Mouse (Mus musculus) erythroblast, embryonic 14.5 days (primary cell): ENCODE results near the gene Slamf9. TPM values are rescaled to one million over a fixed set of nuclear protein-coding genes. Genes with fewer than 3 reads are reported as not detected.

Source experiments
- H3K27me3 ChIP-seq: 2 replicates; pipeline ENCODE4 v1.6.1; 2012; ENCODE audit warnings: inconsistent platforms; ENCODE audit not compliant: control insufficient read depth
- H3K36me3 ChIP-seq: 2 replicates; pipeline ENCODE4 v1.6.1; 2012; ENCODE audit warnings: mild to moderate bottlenecking, inconsistent platforms; ENCODE audit not compliant: control insufficient read depth
- H3K4me1 ChIP-seq: 2 replicates; pipeline ENCODE4 v1.6.1; 2012; ENCODE audit warnings: inconsistent platforms; ENCODE audit not compliant: control insufficient read depth
- H3K4me3 ChIP-seq: replicated peaks from 2 replicates; pipeline ENCODE3; 2012; ENCODE audit warnings: moderate library complexity, mild to moderate bottlenecking, inconsistent platforms
- H3K9me3 ChIP-seq: 2 replicates; pipeline ENCODE4 v1.6.1; 2012; ENCODE audit warnings: low read length, inconsistent platforms, mixed read lengths; ENCODE audit not compliant: control insufficient read depth
- GATA1 ChIP-seq: IDR thresholded peaks from 2 replicates; pipeline ENCODE4 v1.6.1; 2012; ENCODE audit warnings: low read length, inconsistent platforms, mixed read lengths
- TAL1 ChIP-seq: IDR thresholded peaks from 3 replicates; pipeline ENCODE4 v1.6.1; 2012; ENCODE audit warnings: low read length, inconsistent platforms, mixed read lengths
- polyA plus RNA-seq: library from polyadenylated mRNA; stranded (reverse); fragments of >175 nt; gene quantifications from 2 replicates; pipeline ENCODE4 v1.2.3, GENCODE M21; 2012

The Slamf9 gene
- polyA plus RNA-seq: not detected in 2 replicates

GRCm38 (mm10) chr1:172475054-172475741 lies at the start of gene Slamf9:
Gene Slamf9 (plus strand): TSS chr1:172475358.
- TF ChIP-seq TAL1 (no peak), GATA1 (no peak)
- Histone ChIP-seq H3K27me3 (peaks cover 3% of the 10 kb centered on the region; the same call in 1 of the 2 replicates), H3K4me3 (no peak within 1 kb of the TSS), H3K4me1 (no peaks in the 10 kb centered on the region), H3K36me3 (no peaks in the 10 kb centered on the region), H3K9me3 (no peaks in the 10 kb centered on the region)

- no peaks in the 10 kb centered on the region for H3K4me1 ChIP-seq
- H3K27me3 ChIP-seq: no peaks in the 10 kb centered on the region
- no peaks in the 10 kb centered on the region for H3K36me3 ChIP-seq
- no peak for TF ChIP-seq TAL1
- TF ChIP-seq GATA1: no peak
- no peaks in the 10 kb centered on the region for H3K9me3 ChIP-seq
- no peak overlapping the region for H3K4me3 ChIP-seq
Measured at GRCm38 (mm10) chr1:172426419-172426818, 48.7 kb upstream of the Slamf9 start.

GRCm38 (mm10) chr1:172427841-172428240 lies 47.3 kb upstream of the Slamf9 start:
- H3K4me3 ChIP-seq: no peak overlapping the region
- no peak for TF ChIP-seq GATA1
- no peaks in the 10 kb centered on the region for H3K27me3 ChIP-seq
- H3K36me3 ChIP-seq: no peaks in the 10 kb centered on the region
- no peaks in the 10 kb centered on the region for H3K9me3 ChIP-seq
- H3K4me1 ChIP-seq: no peaks in the 10 kb centered on the region

GRCm38 (mm10) chr1:172428614-172429013 lies 46.5 kb upstream of the Slamf9 start:
- no peaks in the 10 kb centered on the region for H3K4me1 ChIP-seq
- TF ChIP-seq GATA1: no peak
- no peak for TF ChIP-seq TAL1
- no peaks in the 10 kb centered on the region for H3K27me3 ChIP-seq
- H3K36me3 ChIP-seq: no peaks in the 10 kb centered on the region
- H3K4me3 ChIP-seq: no peak overlapping the region
- no peaks in the 10 kb centered on the region for H3K9me3 ChIP-seq

GRCm38 (mm10) chr1:172430731-172431220 lies 44.4 kb upstream of the Slamf9 start:
- TF ChIP-seq TAL1 (no peak), GATA1 (no peak)

GRCm38 (mm10) chr1:172431836-172432586 lies 43.1 kb upstream of the Slamf9 start:
- no peak overlapping the region for H3K4me3 ChIP-seq
- no peaks in the 10 kb centered on the region for H3K9me3 ChIP-seq
- no peaks in the 10 kb centered on the region for H3K27me3 ChIP-seq
- TF ChIP-seq GATA1 (no peak), TAL1 (no peak)
- no peaks in the 10 kb centered on the region for H3K4me1 ChIP-seq
- no peaks in the 10 kb centered on the region for H3K36me3 ChIP-seq

More at GRCm38 (mm10) chr1:172430731-172431220, 44.4 kb upstream of the Slamf9 start:
- no peaks in the 10 kb centered on the region for H3K36me3 ChIP-seq
- H3K9me3 ChIP-seq: no peaks in the 10 kb centered on the region
- no peak overlapping the region for H3K4me3 ChIP-seq
- no peaks in the 10 kb centered on the region for H3K27me3 ChIP-seq
- no peaks in the 10 kb centered on the region for H3K4me1 ChIP-seq

- H3K4me3 ChIP-seq: no peak overlapping the region
- no peaks in the 10 kb centered on the region for H3K27me3 ChIP-seq
- H3K36me3 ChIP-seq: no peaks in the 10 kb centered on the region
- H3K4me1 ChIP-seq: no peaks in the 10 kb centered on the region
- no peaks in the 10 kb centered on the region for H3K9me3 ChIP-seq
- TF ChIP-seq GATA1: no peak
- no peak for TF ChIP-seq TAL1
Measured at GRCm38 (mm10) chr1:172432587-172432955, 42.6 kb upstream of the Slamf9 start.

GRCm38 (mm10) chr1:172433012-172433850 lies 41.9 kb upstream of the Slamf9 start:
- TF ChIP-seq TAL1 (no peak), GATA1 (no peak)
- H3K9me3 ChIP-seq: no peaks in the 10 kb centered on the region
- H3K4me3 ChIP-seq: no peak overlapping the region
- H3K4me1 ChIP-seq: no peaks in the 10 kb centered on the region
- H3K36me3 ChIP-seq: no peaks in the 10 kb centered on the region
- no peaks in the 10 kb centered on the region for H3K27me3 ChIP-seq

- Histone ChIP-seq H3K4me3 (no peak overlapping the region), H3K4me1 (no peaks in the 10 kb centered on the region), H3K36me3 (no peaks in the 10 kb centered on the region), H3K9me3 (no peaks in the 10 kb centered on the region), H3K27me3 (no peaks in the 10 kb centered on the region)
- no peak for TF ChIP-seq TAL1
- no peak for TF ChIP-seq GATA1
Measured at GRCm38 (mm10) chr1:172433851-172434165, 41.4 kb upstream of the Slamf9 start.
